Mouse (Mus musculus) retina, postnatal 1 day (tissue): Measurements from ENCODE around the gene Cradd.

ENCODE experiments used
- DNase-seq: peaks from one replicate; pipeline ENCODE4 v3.0.0-alpha.2; 2012

The Cradd gene

DNA sequence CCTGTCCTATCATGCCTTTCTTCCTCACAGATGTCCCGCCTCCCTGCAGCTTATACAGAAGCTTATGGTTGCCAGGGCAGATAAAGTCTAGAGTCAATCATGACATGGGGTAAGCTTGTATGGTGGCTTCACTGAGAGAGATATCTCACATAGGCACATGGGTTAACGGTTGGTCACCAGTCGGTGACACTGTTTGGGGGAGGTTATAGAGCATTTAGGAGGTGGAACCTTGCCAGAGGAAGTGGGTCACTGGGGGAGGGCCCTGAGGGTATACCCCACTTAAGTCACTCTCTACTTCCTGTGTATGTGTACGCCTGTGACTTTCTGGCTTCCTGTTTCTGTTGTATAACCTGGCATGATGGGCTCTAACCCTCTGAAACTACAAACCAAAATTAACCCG lies 128.2 kb downstream of the Cradd start:
- no peak for DNase-seq

DNA sequence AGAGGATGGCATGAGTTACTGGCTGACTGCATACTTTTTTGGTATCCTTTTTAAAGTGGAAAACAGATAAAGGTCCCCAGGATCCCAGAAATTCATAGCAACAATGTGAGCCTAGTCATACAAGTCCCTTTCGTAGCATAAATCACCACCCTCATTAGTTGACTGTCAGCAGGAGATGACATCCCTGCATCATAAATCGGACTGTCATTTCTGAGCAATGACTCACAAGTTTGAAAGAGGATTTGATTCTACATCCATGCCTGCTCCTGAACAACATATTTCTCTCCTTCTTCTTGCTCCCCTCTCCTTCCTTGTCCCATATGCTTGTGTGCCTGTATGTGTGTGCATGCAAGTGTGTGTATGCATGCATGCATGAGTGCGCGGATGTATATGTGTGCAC lies 129.2 kb downstream of the Cradd start:
- no peak for DNase-seq

DNA sequence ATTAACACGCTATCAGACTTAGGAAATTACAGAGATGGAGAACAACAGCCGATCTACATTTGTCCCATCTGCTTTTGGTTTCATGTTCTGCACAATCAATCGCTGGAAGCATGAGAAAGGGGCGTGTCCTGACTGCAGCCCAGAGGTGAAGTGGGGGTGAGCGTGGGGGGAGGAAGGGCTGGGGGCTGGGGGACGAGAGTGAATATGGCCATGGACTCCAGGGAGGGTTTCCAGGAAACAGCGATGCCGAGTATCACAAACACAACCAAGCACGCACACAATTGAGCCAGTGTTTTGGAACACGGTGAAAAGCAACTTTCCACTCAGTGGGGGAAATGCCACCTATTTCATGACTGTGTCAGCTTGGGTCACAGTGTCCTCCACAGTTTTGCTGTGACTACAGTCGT lies 130.1 kb downstream of the Cradd start:
- no peak for DNase-seq

DNA sequence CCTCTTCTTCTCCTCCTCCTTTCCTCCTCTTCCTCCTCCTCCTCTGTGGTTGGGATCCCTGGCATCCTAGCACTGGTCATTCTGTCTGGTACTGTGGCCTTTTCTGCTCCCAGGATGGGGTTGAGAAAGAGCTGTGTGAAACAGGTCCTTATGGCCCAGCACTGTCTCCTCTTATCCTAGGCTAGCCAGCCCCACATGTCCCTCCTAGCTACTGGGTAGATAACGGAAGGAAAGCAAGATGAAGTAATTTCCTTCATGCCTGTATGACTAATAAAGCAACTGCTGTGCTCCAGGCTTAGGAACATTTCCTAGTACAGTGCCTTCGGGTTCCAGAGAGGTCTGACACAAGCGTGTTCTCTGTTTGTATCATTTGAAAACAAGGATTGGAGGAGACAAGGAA lies 132.1 kb downstream of the Cradd start:
- DNase-seq: no peak

DNA sequence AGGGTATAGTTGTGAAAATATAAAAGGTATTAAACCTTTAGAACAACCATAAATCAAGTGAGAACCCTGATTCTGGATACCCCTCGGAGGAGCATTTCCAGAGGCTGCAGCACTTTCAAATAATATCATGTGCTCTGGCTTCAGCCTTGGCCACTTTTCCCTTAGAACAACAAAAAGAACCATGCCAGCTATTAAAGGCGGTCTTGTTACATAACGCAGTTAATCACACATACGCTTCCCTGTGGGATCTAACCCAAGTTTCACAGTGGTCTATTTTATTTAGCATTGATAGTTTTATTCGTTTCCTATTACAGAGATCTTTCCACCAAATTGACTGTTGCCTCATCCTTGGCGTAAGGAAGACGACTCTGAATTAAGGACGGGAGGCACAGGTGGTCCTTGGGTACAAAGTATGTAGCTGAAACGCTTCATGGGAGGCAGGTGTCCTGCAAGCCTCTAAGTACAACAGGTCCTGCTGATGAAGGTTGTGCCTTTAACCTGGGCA lies 132.7 kb downstream of the Cradd start:
- no peak for DNase-seq

DNA sequence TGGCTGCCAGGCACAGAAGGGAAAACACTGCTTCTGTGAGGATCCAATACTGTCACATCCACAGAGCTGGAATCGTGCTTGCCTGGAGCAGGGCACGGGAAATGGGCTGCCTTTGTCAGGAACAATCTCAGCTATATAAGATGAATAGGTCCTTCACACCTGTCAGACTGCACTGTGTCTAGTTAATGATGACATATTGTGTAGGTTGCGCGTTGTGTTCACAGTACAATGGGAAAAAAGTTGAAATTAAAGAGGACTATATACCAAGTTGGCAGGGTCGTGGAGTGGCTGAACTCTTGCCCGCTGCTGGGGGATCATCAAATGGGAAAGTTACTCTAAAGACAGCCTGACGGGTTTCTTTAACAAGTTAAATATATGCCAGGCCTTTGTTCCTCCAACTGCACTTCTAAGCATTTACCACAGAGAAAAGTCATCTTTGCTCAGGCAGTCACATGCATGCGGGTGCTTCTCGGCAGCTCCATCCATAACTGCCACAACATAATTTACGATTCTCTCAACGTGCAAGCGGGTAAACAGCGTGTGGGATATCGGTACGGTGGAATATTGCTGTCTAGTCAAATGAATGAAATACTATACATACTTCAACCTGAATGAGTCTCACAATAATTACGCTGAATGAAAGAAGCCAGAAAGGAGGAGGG lies 134.3 kb downstream of the Cradd start:
- DNase-seq: no peak

DNA sequence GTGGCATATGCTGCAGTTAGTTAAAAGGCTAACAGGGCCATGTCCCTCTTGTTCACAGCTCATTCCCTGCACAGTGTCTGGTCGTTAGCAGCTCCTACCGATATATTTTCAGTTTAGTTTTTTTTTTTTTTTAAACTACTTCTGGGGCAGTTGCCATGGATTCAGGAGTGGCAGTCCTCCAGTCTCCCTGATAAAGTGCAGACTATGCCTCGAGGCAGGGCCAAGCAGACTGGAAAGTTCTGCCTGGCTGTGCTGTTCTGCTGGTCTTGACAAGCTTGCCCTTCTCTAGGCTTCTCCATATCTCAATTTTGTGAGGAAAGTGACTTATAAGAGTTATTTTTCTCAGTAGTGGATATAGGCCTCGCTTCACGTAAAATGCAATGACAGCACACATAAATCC lies 139.7 kb downstream of the Cradd start:
- DNase-seq: no peak

DNA sequence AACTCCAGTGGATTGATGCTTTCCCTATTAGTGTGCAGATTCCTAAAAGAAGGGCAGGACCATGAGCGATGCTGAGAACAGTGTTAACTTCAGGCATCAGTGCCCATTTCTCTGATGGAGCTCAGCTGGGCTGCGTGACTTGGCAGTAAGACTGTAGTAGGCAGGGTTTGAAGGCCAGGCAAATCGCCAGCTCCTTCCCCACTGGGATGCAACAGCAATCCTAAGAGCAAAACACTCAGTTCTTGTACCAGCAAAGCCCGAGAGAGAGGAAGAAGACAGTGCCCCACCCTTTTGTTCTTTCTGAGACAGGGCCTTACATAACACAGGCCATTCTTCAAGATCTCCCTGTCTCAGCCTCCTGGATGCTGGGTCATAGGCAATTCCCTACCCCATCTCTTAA lies 140.9 kb downstream of the Cradd start:
- DNase-seq: no peak

DNA sequence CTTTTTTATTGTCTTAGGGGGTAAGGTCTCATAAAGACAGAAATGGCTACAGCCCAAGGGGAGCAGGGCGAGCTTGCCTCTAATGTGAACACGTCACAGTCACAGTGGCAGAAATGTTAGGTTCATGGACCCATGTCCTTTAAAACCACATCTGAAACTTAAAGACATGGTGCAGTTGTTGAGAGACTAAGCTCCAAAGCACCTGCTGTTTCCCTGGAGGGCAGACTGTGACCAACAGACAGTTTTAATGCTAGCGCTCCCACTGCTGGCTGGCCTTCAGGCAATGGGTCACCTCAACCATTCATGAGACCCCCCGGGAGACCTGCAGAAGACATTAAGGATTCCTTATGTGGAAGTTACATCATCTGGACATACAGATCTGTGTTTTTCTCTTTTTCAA lies 141.5 kb downstream of the Cradd start:
- no peak for DNase-seq

DNA sequence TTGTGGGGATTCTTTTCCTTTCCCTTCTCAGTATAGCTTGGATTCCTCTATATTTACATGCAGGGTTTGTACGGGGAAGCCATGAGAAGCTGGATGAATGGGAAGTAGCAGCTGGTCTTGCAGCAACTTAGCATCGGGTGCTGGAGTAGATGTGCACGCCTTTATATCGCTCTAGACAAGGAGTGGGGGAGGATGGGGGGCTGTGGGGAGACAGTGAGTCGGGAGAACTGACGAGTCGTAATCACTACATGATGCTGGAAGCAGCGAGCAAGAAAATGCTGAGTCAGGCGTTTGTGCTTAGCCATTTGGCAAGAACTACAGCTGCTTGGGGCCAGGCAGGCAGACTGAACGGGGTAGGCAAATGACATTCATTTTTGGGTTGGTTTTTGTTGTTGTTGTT lies 142.4 kb downstream of the Cradd start:
- DNase-seq: peak; percentile 65

DNA sequence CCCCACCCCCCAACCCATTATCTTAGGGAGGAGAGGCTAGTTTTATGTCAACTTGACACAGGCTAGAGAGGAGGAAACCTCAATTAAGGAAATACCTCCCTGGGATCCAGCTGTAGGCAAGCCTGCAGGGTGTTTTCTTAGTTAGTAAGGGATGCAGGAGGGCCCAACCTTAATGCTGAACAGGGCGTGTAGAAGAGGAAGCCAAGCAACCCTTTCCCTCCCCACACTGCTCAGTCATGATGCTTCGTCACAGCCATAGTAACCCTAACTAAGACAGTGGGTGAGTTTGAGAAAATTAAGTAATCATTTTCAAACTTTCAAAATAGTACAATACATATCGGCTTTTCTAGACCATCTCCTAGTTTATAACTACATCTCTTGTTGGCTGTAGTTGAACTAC lies 143.0 kb downstream of the Cradd start:
- DNase-seq: no peak

DNA sequence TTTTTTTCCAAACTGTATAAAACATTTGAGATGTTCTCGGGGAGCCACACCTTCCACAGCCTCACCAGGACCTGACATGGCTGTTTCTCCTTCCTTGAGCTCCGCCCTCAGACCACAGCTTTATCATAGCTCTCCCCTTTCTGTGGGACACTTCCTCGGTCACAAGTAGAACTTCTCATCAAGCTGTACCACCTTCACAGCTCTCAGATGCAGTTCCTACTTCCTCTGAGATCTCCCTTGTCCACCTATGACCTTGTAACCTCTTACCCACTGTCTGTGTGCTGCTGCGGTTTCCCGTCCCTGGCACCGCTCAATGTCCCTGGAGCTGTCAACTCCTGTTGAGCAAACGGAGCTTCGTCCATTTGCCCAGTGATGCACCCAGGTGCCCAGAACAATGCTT lies 143.8 kb downstream of the Cradd start:
- DNase-seq: no peak

DNA sequence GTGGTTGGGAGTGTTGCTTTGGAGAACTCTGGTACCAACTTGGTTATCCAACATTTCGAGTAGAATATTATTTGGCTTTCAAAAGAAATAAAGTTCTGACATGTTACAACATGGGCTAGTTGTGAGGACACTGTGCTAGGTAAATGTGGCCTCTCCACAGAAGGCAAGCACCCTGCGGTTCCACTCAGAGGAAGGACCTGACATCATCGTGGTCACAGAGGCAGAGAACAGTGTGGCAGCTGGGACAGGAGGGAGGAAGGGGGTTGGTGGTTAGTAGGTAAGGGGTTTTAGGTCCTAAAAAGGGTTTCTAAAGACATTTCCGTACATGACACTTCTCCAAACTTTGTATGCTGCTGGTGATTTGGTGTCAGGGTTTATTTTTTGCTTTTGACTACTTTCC lies 145.1 kb downstream of the Cradd start:
- no peak for DNase-seq

DNA sequence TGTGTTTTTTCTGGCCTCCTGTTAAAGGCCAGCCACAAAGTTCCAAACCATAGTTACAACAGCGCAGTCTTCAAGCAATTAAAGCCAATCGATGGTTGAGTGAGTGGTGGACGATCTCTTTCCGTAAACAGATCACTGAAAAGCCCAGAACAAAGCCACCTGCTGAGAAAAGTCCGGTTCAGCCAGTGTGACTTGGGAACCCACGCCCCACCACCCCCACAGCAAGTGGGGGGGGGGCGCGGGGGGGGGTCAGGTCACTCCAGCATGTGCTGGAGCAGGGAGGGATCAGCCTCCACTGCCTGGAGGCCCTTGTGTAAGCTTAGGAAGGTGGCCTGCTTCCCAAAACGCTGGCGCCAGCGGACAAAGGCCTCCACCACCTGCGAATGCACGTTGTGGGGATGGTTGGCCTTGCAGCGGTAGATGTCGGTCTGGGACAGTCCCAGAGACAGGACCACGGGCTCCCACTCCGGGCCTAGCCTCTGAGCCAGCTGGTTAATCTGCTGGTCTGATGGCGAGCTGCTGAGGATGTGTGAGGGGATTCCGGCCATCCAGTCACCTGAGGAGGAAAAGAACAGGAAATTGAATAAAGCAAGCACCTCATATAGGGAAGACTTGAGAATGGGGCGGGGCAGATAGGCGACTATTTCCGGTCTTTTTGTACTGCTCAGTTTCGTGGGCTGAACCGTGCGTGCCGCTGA lies 148.4 kb downstream of the Cradd start:
- DNase-seq: no peak

DNA sequence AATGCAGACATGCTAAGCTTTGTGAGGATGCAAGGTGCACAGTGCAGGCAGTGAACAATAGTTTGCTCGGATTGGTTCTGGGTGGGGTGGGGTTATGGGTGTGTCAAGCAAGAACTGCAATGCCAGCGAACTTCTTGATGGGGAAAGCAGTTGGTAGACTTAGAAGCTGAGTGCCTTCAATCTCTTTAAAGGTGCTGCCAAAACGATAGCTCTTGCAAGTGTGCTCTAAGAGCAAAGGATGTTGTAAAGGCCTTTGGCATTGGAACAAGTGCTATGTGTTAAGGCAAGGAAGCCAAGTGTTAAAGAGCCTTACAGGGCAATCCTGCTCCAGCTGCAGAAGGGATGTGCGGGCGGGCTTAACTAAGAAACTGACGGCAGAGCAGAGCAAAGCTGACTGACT lies 149.7 kb downstream of the Cradd start:
- DNase-seq: no peak

DNA sequence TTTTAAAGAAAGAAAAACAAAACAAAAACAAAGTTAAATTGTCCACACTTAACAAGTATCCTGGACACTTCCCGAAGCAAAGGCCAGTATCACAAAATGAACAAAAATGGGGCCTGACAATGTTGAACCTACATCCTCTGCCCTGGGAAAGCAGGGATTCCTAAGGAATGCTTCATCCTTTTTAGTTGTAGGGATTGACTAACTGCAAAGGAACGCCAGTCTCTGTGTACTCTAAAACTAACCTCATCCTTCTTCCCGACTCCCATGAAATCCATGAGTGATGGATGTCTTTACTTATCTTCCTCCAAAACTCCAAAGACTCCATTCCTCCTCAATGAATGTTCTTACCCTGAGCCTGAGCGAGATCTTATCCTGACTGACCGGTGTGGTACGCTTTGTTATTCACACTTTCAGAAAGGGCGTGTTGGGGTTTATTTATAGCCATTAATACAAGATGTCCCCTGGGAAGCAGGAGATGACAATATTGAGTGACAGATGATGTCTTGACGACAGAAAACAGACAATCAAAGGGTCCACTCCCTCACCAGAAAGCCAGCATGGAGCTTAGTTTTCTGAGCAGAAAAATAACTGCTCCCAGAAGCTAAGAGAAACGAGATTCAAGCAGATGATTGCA lies 153.1 kb downstream of the Cradd start:
- DNase-seq: no peak

DNA sequence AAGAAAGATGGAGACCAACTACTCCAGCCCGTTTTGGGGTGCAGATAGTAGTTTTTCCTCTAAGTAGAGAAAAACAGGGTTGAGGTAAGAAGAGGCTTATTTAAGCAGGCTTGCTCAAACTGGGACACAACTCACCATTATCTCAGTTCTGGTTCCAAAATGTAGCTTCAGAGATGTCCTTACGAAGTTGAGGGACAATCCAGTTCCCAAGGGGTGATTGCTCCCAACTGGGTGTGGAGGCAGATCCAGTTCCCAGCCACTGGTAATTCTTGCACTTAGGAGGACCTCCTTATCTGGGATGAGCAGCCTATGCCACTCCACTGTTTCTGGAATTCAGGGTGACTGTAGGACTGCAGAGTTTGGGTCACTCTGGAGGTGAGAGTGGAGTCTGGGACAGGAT lies 159.0 kb downstream of the Cradd start:
- DNase-seq: no peak

DNA sequence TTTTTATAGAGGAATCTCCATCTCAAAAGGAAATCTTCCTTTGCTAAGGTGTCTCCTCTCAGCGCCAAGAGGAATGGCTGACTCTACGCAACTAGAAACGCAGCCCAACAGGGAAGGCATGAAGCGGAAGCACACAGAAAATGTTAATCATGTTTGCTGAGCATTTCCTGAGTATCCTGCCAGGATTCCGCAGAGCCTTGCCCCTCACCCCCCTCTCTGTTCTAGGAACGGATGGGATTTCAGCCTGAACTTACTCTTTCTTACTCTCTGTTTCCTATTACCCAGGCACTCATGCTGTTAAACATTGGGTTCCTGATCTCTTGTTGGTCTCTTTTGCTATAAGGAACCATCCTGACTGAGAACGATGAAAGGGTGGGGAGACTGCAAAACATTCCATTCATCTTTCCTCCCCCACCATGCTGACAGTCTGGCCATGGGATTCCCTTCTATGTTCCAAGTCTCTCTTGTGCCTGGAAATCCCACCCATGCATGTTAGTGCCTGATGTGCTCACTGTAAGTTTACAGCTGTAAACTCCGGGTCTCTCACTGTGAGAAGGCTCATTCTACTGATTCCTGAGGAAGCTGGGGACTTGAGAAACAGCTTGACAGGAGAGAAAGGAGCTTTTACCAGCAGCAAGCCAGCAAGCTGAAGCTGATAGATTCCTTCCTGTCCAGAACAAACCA lies 161.1 kb downstream of the Cradd start:
- DNase-seq: no peak

DNA sequence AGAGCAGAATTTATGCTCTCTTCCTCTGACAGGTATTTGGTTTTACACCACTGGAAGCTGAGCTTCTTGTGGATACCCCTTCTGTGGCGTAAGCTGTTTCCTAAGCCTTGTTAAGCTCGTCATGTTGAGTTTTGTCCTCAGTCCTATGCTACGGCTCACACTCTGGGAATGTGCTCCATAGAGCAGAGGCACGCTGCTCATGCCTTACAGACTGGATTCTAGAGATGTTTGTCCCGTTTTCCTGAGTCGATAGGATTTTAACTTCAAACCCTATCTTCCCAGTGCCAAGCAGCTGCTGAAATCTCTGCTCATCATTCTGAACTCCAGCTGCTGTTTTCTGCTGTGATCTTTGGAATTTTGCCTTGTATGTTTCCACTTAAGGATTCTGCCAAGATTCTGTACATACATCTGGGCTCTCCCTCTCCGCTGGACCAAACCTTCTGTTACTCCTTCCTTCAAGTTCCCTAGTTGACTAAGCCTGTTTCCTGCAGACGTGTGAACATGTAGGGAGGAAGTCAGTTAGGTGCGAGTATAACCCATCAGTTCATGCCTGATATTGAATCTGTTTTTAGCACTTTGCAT lies 164.2 kb downstream of the Cradd start:
- no peak for DNase-seq

DNA sequence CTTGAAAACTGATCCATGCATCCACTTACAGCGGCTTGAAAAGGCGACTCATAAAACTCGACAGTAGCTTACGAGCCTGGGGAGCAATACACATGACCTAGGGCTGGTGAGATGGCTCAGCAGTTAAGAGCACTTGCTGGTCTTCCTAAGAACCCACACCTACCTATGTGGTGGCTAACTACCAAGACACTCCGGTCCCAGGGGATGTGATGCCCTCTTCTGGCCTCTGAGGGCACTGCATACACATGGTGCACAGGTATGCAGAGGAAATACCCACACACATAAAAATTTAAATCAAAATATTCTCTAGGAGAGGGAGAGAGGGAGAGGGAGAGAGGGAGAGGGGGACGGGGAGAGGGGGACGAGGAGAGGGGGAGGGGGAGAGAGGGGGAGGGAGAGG lies 167.5 kb downstream of the Cradd start:
- DNase-seq: no peak

DNA sequence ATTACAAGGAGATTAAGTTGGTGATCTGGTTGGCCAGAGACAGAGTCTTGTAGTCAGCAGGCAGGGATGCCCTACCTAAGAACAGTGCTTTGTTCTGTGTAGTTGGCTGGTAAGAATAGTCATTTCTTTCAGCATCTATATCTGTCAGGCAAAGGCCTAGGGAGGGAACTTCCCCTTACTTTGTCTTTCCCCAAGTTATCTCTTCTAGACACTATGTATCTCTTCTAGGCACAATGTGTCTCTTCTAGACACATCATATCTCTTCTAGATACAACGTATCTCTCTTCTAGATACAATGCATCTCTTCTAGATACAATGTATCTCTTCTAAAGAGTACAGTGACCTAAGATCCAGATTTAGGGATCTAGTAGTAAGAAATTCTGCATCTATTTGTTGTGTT lies 169.3 kb downstream of the Cradd start:
- no peak for DNase-seq

DNA sequence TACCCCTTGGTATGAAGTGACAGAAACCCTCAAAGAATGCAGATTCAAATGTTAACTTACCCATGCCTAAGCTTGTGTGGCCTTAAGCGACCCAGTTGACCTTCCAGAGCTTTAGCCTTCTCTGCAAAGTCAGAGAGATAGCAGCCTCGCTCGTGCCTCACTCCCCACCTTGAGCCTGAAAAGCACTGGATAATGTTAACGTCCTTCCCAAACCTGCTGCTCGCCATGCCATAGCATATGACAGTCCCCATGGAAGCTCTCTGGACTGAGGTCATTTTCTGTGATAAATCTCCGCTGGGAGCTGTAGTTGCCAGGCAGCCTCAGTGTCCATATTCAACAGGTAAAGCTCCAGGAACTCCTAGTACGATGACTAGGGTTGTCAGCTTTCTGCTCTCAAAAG lies 170.7 kb downstream of the Cradd start:
- no peak for DNase-seq

DNA sequence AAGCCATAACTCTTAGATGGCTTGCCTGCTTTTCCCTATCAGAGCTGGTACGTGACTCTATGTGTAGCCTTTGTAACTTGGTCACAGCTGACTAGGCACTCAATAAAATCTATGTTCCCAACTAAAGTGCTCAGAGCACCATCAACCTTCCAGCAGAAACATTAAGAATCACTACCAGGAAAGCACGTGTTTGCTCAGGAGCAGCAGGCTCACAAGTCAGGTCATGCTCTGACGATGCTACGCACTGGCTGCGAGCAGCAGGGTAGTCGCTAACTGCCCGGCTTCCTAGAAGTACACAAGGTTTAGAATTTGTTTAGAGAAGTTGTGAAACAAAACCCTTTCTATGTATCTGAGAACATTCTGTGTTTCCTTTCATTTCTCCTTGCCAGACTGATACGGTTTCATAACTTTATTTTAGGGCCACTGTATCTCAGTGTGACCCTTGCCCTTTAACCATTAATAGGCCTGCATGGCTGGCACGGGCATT lies 171.4 kb downstream of the Cradd start:
- DNase-seq: no peak
